Mouse (Mus musculus) forebrain, embryonic 16.5 days (tissue): ENCODE results near the gene Pde12. TPM values are rescaled to one million over a fixed set of nuclear protein-coding genes. Genes with fewer than 3 reads are reported as not detected.
A peak's percentile ranks its signal among the peaks of the same experiment; 100 is the strongest.

Source experiments
- ATAC-seq: fragments of 200-750 bp; cut with Nextera tagmentation; 2 replicates; pipeline ENCODE4 v1.8.0; 2017; ENCODE audit warnings: mild to moderate bottlenecking, moderate library complexity
- H3K27ac ChIP-seq: fragments of 300-500 bp; sonication (generic); 2 replicates; pipeline ENCODE4 v1.5.1; 2014; ENCODE audit warnings: low read length, control low read depth
- H3K27me3 ChIP-seq: fragments of 300-500 bp; sonication (generic); replicated peaks from 2 replicates; pipeline ENCODE4 v1.6.1; 2014; ENCODE audit warnings: low read length; ENCODE audit not compliant: control insufficient read depth, insufficient read depth
- H3K36me3 ChIP-seq: fragments of 300-500 bp; sonication (generic); 2 replicates; pipeline ENCODE4 v1.6.1; 2014; ENCODE audit not compliant: control insufficient read depth, insufficient read depth
- H3K4me1 ChIP-seq: fragments of 300-500 bp; sonication (generic); replicated peaks from 2 replicates; pipeline ENCODE4 v1.6.1; 2014; ENCODE audit warnings: low read length; ENCODE audit not compliant: control insufficient read depth, insufficient read depth
- H3K4me2 ChIP-seq: fragments of 300-500 bp; sonication (generic); 2 replicates; pipeline ENCODE4 v1.6.1; 2014; ENCODE audit warnings: mild to moderate bottlenecking, low read length, control low read depth
- H3K4me3 ChIP-seq: fragments of 300-500 bp; sonication (generic); replicated peaks from 2 replicates; pipeline ENCODE4 v1.5.1; 2014; ENCODE audit warnings: mild to moderate bottlenecking, low read length, control low read depth
- H3K9ac ChIP-seq: fragments of 300-500 bp; sonication (generic); replicated peaks from 2 replicates; pipeline ENCODE4 v1.6.1; 2014; ENCODE audit warnings: low read depth, low read length, control low read depth
- H3K9me3 ChIP-seq: fragments of 300-500 bp; sonication (generic); 2 replicates; pipeline ENCODE4 v1.6.1; 2016; ENCODE audit warnings: low read length; ENCODE audit not compliant: control insufficient read depth
- WGBS: fragments of 180-500 bp; shearing (Covaris S2); extraction: QIAGEN DNeasy Blood & Tissue Kit; methylation state at CpG from one replicate; pipeline ENCODE4 v1.1.7; 2014; 5-methylcytosine and 5-hydroxymethylcytosine counted together
- polyA plus RNA-seq: library from polyadenylated mRNA; unstranded; fragments of >200 nt; fragmentation: Nextera tagmentation; extraction: Ambion mirVana; gene quantifications from 2 replicates; pipeline ENCODE4 v1.2.1, GENCODE M21; 2015

The Pde12 gene
- polyA plus RNA-seq, 1 experiment from 2014 or later = 12.7 TPM

DNA sequence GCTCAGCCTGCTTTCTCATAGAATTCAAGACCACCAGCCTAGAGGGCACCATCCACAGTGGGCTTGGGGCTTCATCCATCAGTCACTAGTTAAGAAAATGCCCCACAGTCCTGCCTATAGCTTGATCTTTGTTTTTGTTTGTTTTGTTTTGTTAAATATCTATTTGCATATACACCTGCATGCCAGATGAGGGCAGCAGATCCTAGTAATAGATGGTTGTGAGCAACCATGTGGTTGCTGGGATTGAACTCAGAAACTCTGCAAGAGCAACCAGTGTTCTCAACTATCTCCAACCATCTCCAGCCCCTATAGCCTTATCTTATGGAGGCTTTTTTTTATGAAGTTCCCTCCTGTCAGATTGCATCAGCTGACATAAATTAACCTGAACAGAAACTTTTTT is 17.8 kb downstream of the Pde12 start:
- Histone ChIP-seq H3K4me1 (no peaks in the 10 kb centered on the region), H3K27ac (no peak overlapping the region), H3K4me3 (no peak overlapping the region), H3K4me2 (no peak overlapping the region), H3K9me3 (no peaks in the 10 kb centered on the region), H3K36me3 (peaks cover 32% of the 10 kb centered on the region), H3K27me3 (no peaks in the 10 kb centered on the region), H3K9ac (no peak overlapping the region)
- ATAC-seq = no peak

GRCm38 (mm10) chr14:26647811-26648210 is 21.9 kb downstream of the Pde12 start:
- no peaks in the 10 kb centered on the region for H3K27me3 ChIP-seq
- no peak overlapping the region for H3K9ac ChIP-seq
- H3K9me3 ChIP-seq = no peaks in the 10 kb centered on the region
- WGBS = 82% methylated on average over 2 of the region's 2 CpGs
- no peak overlapping the region for H3K4me2 ChIP-seq
- ATAC-seq = no peak
- H3K36me3 ChIP-seq = peaks cover 11% of the 10 kb centered on the region
- H3K4me3 ChIP-seq = no peak overlapping the region
- H3K4me1 ChIP-seq = peaks cover 10% of the 10 kb centered on the region
- no peak overlapping the region for H3K27ac ChIP-seq

- Histone ChIP-seq H3K27ac (0 out of 2 replicates have a peak overlapping the region, but pooled peaks have one; percentile 28), H3K9me3 (no peaks in the 10 kb centered on the region), H3K4me2 (peak overlapping the region; percentile 26), H3K36me3 (peaks cover 11% of the 10 kb centered on the region), H3K27me3 (no peaks in the 10 kb centered on the region), H3K9ac (no peak overlapping the region), H3K4me3 (no peak overlapping the region), H3K4me1 (peaks cover 11% of the 10 kb centered on the region)
- 24% methylated on average over 5 of the region's 5 CpGs for WGBS
- ATAC-seq = peak; percentile 68
These were observed 23.6 kb downstream of the Pde12 start for GRCm38 (mm10) chr14:26645989-26646650.

DNA sequence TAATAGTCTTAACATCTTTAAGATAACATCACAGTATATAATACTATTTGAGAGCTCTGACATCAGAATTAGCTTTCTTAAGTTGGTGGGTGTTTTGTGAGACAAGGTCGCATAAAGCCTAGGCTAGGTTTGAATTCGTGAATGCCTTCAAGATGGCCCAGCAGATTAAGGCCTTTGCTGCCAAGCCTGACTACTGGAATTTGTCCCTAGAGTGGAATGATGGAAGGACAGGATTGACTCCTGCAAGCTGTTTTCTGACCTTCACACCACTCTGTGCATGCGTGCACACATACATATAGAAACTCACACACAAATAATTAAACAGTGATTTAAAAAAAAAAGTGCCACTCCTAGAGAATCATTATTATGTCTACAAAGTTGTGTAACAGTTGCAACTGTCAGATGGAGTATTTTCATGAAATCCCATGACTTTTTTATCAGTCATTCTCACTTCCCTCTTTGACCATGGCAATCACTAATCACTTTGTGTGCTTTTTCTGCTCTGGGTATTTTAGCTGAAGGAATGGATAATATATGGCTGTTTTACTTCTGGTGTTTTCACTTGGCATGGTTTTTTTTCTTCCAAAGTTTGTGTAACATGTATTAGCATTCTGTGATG is 26.6 kb downstream of the Pde12 start:
- no peak overlapping the region for H3K4me2 ChIP-seq

DNA sequence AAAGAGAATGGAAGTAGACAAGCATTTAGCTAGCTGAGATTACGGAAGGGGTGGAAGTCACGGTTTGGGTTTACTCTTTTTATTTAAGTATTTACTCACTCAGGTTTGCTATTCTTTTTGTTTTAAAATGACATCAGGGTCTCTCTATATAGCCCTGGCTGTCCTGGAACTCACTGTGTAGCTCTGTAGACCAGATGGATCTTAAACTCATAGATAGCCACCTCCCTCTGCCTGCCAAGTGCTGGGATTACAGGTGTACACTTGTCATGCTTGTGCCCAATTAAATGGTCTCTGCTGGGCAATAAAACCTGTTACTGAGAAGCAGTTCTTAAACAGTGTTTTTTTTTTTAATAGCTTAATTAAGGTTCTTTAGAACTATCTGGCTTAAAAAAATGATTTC is 29.7 kb downstream of the Pde12 start:
- WGBS = 20% methylated on average over 2 of the region's 2 CpGs
- peak overlapping the region; percentile 91 for H3K9ac ChIP-seq
- H3K27ac ChIP-seq = no peak overlapping the region
- no peaks in the 10 kb centered on the region for H3K9me3 ChIP-seq
- H3K27me3 ChIP-seq = no peaks in the 10 kb centered on the region
- peak overlapping the region; percentile 84 for H3K4me3 ChIP-seq
- no peaks in the 10 kb centered on the region for H3K36me3 ChIP-seq
- no peak for ATAC-seq
- peaks cover 21% of the 10 kb centered on the region for H3K4me1 ChIP-seq
- peak overlapping the region; percentile 95 for H3K4me2 ChIP-seq

More for the DNA sequence above, 26.6 kb downstream of the Pde12 start:
- Histone ChIP-seq H3K4me1 (peaks cover 24% of the 10 kb centered on the region), H3K36me3 (peaks cover 7% of the 10 kb centered on the region), H3K27me3 (no peaks in the 10 kb centered on the region), H3K9ac (no peak overlapping the region), H3K9me3 (no peaks in the 10 kb centered on the region), H3K27ac (no peak overlapping the region), H3K4me3 (no peak overlapping the region)
- WGBS = 61% methylated on average over 3 of the region's 3 CpGs
- ATAC-seq = no peak

DNA sequence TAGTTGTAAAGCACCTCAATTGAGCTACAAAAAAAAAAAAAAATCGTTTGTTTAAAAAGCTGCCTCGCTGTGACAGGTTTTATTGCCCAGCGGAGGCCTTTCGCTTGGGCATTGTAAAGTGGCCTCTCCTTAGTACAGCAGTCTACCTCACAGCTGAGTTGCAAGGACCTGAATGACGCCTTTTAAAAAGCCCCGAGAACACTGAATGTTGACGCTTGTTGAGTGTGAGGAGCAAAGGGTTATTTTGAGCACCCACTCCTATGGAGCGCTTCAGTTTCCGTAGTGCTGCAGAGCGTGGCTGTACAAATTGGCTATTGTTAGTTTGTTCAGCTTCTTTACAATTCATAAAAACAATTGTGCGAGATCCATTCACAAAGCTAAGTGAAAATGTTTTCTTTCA is 30.4 kb downstream of the Pde12 start:
- no peaks in the 10 kb centered on the region for H3K27me3 ChIP-seq
- WGBS = under 1% methylated on average over 11 of the region's 11 CpGs
- H3K27ac ChIP-seq = peak overlapping the region; percentile 58; the same call in 1 of the 2 replicates
- peak overlapping the region; percentile 84 for H3K4me3 ChIP-seq
- H3K4me2 ChIP-seq = peak overlapping the region; percentile 95
- peaks cover 21% of the 10 kb centered on the region for H3K4me1 ChIP-seq
- no peaks in the 10 kb centered on the region for H3K36me3 ChIP-seq
- no peak for ATAC-seq
- no peaks in the 10 kb centered on the region for H3K9me3 ChIP-seq
- peak overlapping the region; percentile 91 for H3K9ac ChIP-seq

GRCm38 (mm10) chr14:26638708-26639084 is 31.0 kb downstream of the Pde12 start:
- peak; percentile 0; the same call in 1 of the 2 replicates for ATAC-seq
- Histone ChIP-seq H3K4me1 (peaks cover 21% of the 10 kb centered on the region), H3K27me3 (no peaks in the 10 kb centered on the region), H3K4me2 (peak overlapping the region; percentile 95), H3K4me3 (peak overlapping the region; percentile 84), H3K9ac (peak overlapping the region; percentile 91), H3K36me3 (no peaks in the 10 kb centered on the region), H3K9me3 (no peaks in the 10 kb centered on the region), H3K27ac (peak overlapping the region; percentile 96)
- under 1% methylated on average over 16 of the region's 16 CpGs for WGBS

GRCm38 (mm10) chr14:26637851-26638707 is 31.6 kb downstream of the Pde12 start, which contains the start of gene Arf4:
TSS of gene Arf4 (plus strand) at chr14:26638074.
- peak within 1 kb of the TSS; percentile 95 for H3K4me2 ChIP-seq
- peak within 1 kb of the TSS; percentile 96 for H3K27ac ChIP-seq
- H3K9me3 ChIP-seq = no peaks in the 10 kb centered on the region
- peak within 1 kb of the TSS; percentile 84 for H3K4me3 ChIP-seq
- H3K9ac ChIP-seq = peak within 1 kb of the TSS; percentile 91
- peak; percentile 99 for ATAC-seq
- no peaks in the 10 kb centered on the region for H3K36me3 ChIP-seq
- H3K27me3 ChIP-seq = no peaks in the 10 kb centered on the region
- H3K4me1 ChIP-seq = peaks cover 20% of the 10 kb centered on the region
- WGBS = under 1% methylated on average over 83 of the region's 83 CpGs
